Mouse (Mus musculus) heart, adult 2 months (tissue): ENCODE measurements around the gene Zbtb12. TPM values are rescaled to one million over a fixed set of nuclear protein-coding genes. Genes with fewer than 3 reads are reported as not detected.

Source experiments
- DNase-seq, 2 experiments: peaks; one replicate each; pipeline ENCODE4 v3.0.0; 2021
- H3K27ac ChIP-seq: fragments of 200-600 bp; 2 replicates; pipeline ENCODE4 v1.8.1; 2022
- H3K27me3 ChIP-seq: fragments of 200-500 bp; 2 replicates; pipeline ENCODE4 v1.6.1; 2012; ENCODE audit warnings: mild to moderate bottlenecking, low read length, inconsistent platforms, mixed read lengths; ENCODE audit not compliant: control insufficient read depth, insufficient read depth
- H3K36me3 ChIP-seq: fragments of 200-500 bp; 2 replicates; pipeline ENCODE4 v1.6.1; 2012; ENCODE audit warnings: low read length, inconsistent platforms; ENCODE audit not compliant: control insufficient read depth, insufficient read depth
- H3K4me1 ChIP-seq: fragments of 200-500 bp; 2 replicates; pipeline ENCODE4 v1.6.1; 2011; ENCODE audit warnings: low read length; ENCODE audit not compliant: control insufficient read depth, insufficient read depth
- H3K4me3 ChIP-seq: fragments of 200-600 bp; 2 replicates; pipeline ENCODE4 v1.8.1; 2022
- H3K79me2 ChIP-seq: fragments of 200-500 bp; replicated peaks from 2 replicates; pipeline ENCODE4 v1.6.1; 2012; ENCODE audit warnings: mild to moderate bottlenecking, inconsistent platforms, low read length, moderate library complexity, mixed read lengths; ENCODE audit not compliant: control insufficient read depth, insufficient read depth
- H3K9ac ChIP-seq: fragments of 200-500 bp; 2 replicates; pipeline ENCODE4 v1.6.1; 2012; ENCODE audit warnings: low read depth, mild to moderate bottlenecking, control low read depth, inconsistent platforms, low read length, mixed read lengths
- CTCF ChIP-seq: fragments of 200-600 bp; IDR thresholded peaks from 2 replicates; pipeline ENCODE4 v1.8.1; 2022; ENCODE audit warnings: antibody characterized with exemption, mild to moderate bottlenecking, moderate library complexity
- EP300 ChIP-seq: fragments of 200-500 bp; IDR thresholded peaks from 2 replicates; pipeline ENCODE4 v1.6.1; 2011; ENCODE audit warnings: low read depth, low read length, control low read depth; ENCODE audit not compliant: insufficient read depth
- POLR2A ChIP-seq: fragments of 200-500 bp; IDR thresholded peaks from 2 replicates; pipeline ENCODE4 v1.6.1; 2011; ENCODE audit warnings: mild to moderate bottlenecking, low read depth, low read length, control low read depth; ENCODE audit not compliant: insufficient read depth
- WGBS: fragments of 180-500 bp; shearing (Covaris S2); methylation state at CpG from one replicate; pipeline ENCODE4 v1.1.7; 2018; 5-methylcytosine and 5-hydroxymethylcytosine counted together
- intact Hi-C: fragments of 180-260 bp; cut with DNase I; formaldehyde crosslinking; loops from one replicate; pipeline ENCODE4 v1.15.1; 2025
- microRNA-seq, 2 experiments: library from miRNA; unstranded; fragments of <30 nt; microRNA quantifications; one replicate each; pipeline ENCODE4 v1.2.0; 2021
- polyA plus RNA-seq: library from polyadenylated mRNA; depleted of rRNA; stranded (reverse); fragments of >200 nt; gene quantifications from 2 replicates; pipeline ENCODE4 v1.2.3, GENCODE M21; 2012; rRNA removed
- total RNA-seq, 2 experiments: library from RNA; stranded (reverse); gene quantifications; 2 replicates each; pipeline ENCODE4 v1.2.3; 2021

Zbtb12 gene
- total and polyA plus RNA-seq, 3 experiments, result 7.9 to 10.0 (median 9.0) TPM

GRCm38 (mm10) chr17:34943128-34943815 is 64.0 kb downstream of the Zbtb12 start:
- H3K4me1 ChIP-seq, result peaks cover 3% of the 10 kb centered on the region; the same call in 1 of the 2 replicates
- no peak for DNase-seq
- no peak overlapping the region for H3K4me3 ChIP-seq
- H3K27ac ChIP-seq, result no peak overlapping the region
- WGBS, result 76% methylated on average over 4 of the region's 4 CpGs
- no peaks in the 10 kb centered on the region for H3K79me2 ChIP-seq
- H3K9ac ChIP-seq, result no peak overlapping the region
- intact Hi-C loops, result no loop called here
- no peaks in the 10 kb centered on the region; the same call in 1 of the 2 replicates for H3K36me3 ChIP-seq
- TF ChIP-seq EP300, result no peak
- TF ChIP-seq POLR2A, result no peak
- TF ChIP-seq CTCF, result no peak
- no peaks in the 10 kb centered on the region for H3K27me3 ChIP-seq

- intact Hi-C loops, result no loop called here
- no peak for TF ChIP-seq POLR2A
- no peak for TF ChIP-seq EP300
- no peak for TF ChIP-seq CTCF
- Histone ChIP-seq H3K27ac (no peak overlapping the region), H3K9ac (no peak overlapping the region), H3K27me3 (no peaks in the 10 kb centered on the region), H3K79me2 (no peaks in the 10 kb centered on the region), H3K36me3 (no peaks in the 10 kb centered on the region; the same call in 1 of the 2 replicates), H3K4me3 (no peak overlapping the region), H3K4me1 (peaks cover 3% of the 10 kb centered on the region; the same call in 1 of the 2 replicates)
- no peak for DNase-seq
Measured at GRCm38 (mm10) chr17:34944362-34944761, 65.1 kb downstream of the Zbtb12 start.

Small RNAs within 50 kb of the gene (microRNA-seq; reads per million reads assigned to microRNA genes)
- gene Mir6970 (0 reads per million in 2 experiments), gene Mir6971 (1.1 to 4.2 reads per million in 2 experiments), gene Mir6972 (0 reads per million in 2 experiments)

Other genes starting within 250 kb of the Zbtb12 start
Only the 30 nearest of the 38 such genes appear.
- gene Tnxb, start 208.9 kb upstream of the Zbtb12 start, total RNA-seq, result 10 to 100 TPM; 28.5 to 28.8 TPM
- 27.3 and 32.7 TPM in 2 replicates for gene Tnxb, start 208.9 kb upstream of the Zbtb12 start, polyA plus RNA-seq
- 10 to 100 TPM; 16.8 to 19.7 TPM for gene C4b, start 135.6 kb upstream of the Zbtb12 start, total RNA-seq
- gene C4b, start 135.6 kb upstream of the Zbtb12 start, polyA plus RNA-seq, result 18.0 and 26.6 TPM in 2 replicates
- gene Cyp21a1, start 74.9 kb upstream of the Zbtb12 start, total RNA-seq, result not detected
- 0.09 and 0.20 TPM in 2 replicates for gene Cyp21a1, start 74.9 kb upstream of the Zbtb12 start, polyA plus RNA-seq
- gene Stk19, start 42.5 kb upstream of the Zbtb12 start, total RNA-seq, result 1 to 10 TPM; 8.5 to 9.5 TPM
- 14.1 and 17.3 TPM in 2 replicates for gene Stk19, start 42.5 kb upstream of the Zbtb12 start, polyA plus RNA-seq
- gene Dxo, start 42.5 kb upstream of the Zbtb12 start, total RNA-seq, result 10 to 100 TPM; 12.4 to 14.2 TPM
- gene Dxo, start 42.5 kb upstream of the Zbtb12 start, polyA plus RNA-seq, result 22.9 and 28.3 TPM in 2 replicates
- 10 to 100 TPM; 18.1 to 26.8 TPM for gene Skiv2l, start 29.3 kb upstream of the Zbtb12 start, total RNA-seq
- gene Skiv2l, start 29.3 kb upstream of the Zbtb12 start, polyA plus RNA-seq, result 28.9 and 37.7 TPM in 2 replicates
- 10 to 100 TPM; 14.9 to 15.8 TPM for gene Nelfe, start 29.1 kb upstream of the Zbtb12 start, total RNA-seq
- gene Nelfe, start 29.1 kb upstream of the Zbtb12 start, polyA plus RNA-seq, result 12.3 and 15.5 TPM in 2 replicates
- gene Cfb, start 17.0 kb upstream of the Zbtb12 start, total RNA-seq, result 1 to 10 TPM; 2.6 to 3.8 TPM
- gene Cfb, start 17.0 kb upstream of the Zbtb12 start, polyA plus RNA-seq, result 3.9 and 5.7 TPM in 2 replicates
- not detected for gene Gm20547, start 2.6 kb downstream of the Zbtb12 start, total RNA-seq
- gene Gm20547, start 2.6 kb downstream of the Zbtb12 start, polyA plus RNA-seq, result not detected in 2 replicates
- 1 to 10 TPM; 1.8 to 3.1 TPM for gene C2, start 18.8 kb downstream of the Zbtb12 start, total RNA-seq
- 4.5 and 8.1 TPM in 2 replicates for gene C2, start 18.8 kb downstream of the Zbtb12 start, polyA plus RNA-seq
- 10 to 100 TPM; 38.0 to 42.6 TPM for gene Ehmt2, start 19.0 kb downstream of the Zbtb12 start, total RNA-seq
- 61.6 and 64.0 TPM in 2 replicates for gene Ehmt2, start 19.0 kb downstream of the Zbtb12 start, polyA plus RNA-seq
- gene Slc44a4, start 35.0 kb downstream of the Zbtb12 start, total RNA-seq, result not detected
- 1.1 TPM in 1 of 2 replicates, not detected in the other for gene Slc44a4, start 35.0 kb downstream of the Zbtb12 start, polyA plus RNA-seq
- gene Neu1, start 51.8 kb downstream of the Zbtb12 start, total RNA-seq, result 10 to 100 TPM; 14.5 TPM
- gene Neu1, start 51.8 kb downstream of the Zbtb12 start, polyA plus RNA-seq, result 22.0 and 23.6 TPM in 2 replicates
- 10 to 100 TPM in 1 of 2 experiments, 1 to 10 TPM in 1; 2.9 to 11.2 TPM for gene Hspa1b, start 79.8 kb downstream of the Zbtb12 start, total RNA-seq
- gene Hspa1b, start 79.8 kb downstream of the Zbtb12 start, polyA plus RNA-seq, result 2.0 and 6.3 TPM in 2 replicates
- not detected for gene Gm20481, start 90.4 kb downstream of the Zbtb12 start, total RNA-seq
- not detected in 2 replicates for gene Gm20481, start 90.4 kb downstream of the Zbtb12 start, polyA plus RNA-seq
- gene Hspa1a, start 92.7 kb downstream of the Zbtb12 start, total RNA-seq, result 1 to 10 TPM; 3.3 to 9.8 TPM
- 3.0 and 5.9 TPM in 2 replicates for gene Hspa1a, start 92.7 kb downstream of the Zbtb12 start, polyA plus RNA-seq
- gene Hspa1l, start 93.2 kb downstream of the Zbtb12 start, total RNA-seq, result 10 to 100 TPM in 1 of 2 experiments, 1 to 10 TPM in 1; 8.3 to 10.9 TPM
- 3.6 and 6.6 TPM in 2 replicates for gene Hspa1l, start 93.2 kb downstream of the Zbtb12 start, polyA plus RNA-seq
- 10 to 100 TPM; 17.3 to 21.3 TPM for gene Lsm2, start 102.4 kb downstream of the Zbtb12 start, total RNA-seq
- gene Lsm2, start 102.4 kb downstream of the Zbtb12 start, polyA plus RNA-seq, result 50.7 and 58.0 TPM in 2 replicates
- gene Vars, start 121.5 kb downstream of the Zbtb12 start, total RNA-seq, result 10 to 100 TPM; 27.0 to 28.5 TPM
- gene Vars, start 121.5 kb downstream of the Zbtb12 start, polyA plus RNA-seq, result 32.7 and 39.2 TPM in 2 replicates
- gene Vwa7, start 137.1 kb downstream of the Zbtb12 start, total RNA-seq, result 10 to 100 TPM; 10.0 to 10.9 TPM
- gene Vwa7, start 137.1 kb downstream of the Zbtb12 start, polyA plus RNA-seq, result 7.5 and 10.2 TPM in 2 replicates
- not detected for gene Sapcd1, start 148.5 kb downstream of the Zbtb12 start, total RNA-seq
- 0.20 and 0.67 TPM in 2 replicates for gene Sapcd1, start 148.5 kb downstream of the Zbtb12 start, polyA plus RNA-seq
- under 1 TPM; 0.23 to 0.29 TPM for gene Msh5, start 167.3 kb downstream of the Zbtb12 start, total RNA-seq
- gene Msh5, start 167.3 kb downstream of the Zbtb12 start, polyA plus RNA-seq, result 1.00 and 1.2 TPM in 2 replicates
- gene Clic1, start 170.5 kb downstream of the Zbtb12 start, total RNA-seq, result 10 to 100 TPM; 32.5 to 33.1 TPM
- gene Clic1, start 170.5 kb downstream of the Zbtb12 start, polyA plus RNA-seq, result 44.4 and 51.6 TPM in 2 replicates
- 10 to 100 TPM; 20.0 to 20.5 TPM for gene Ddah2, start 179.6 kb downstream of the Zbtb12 start, total RNA-seq
- gene Ddah2, start 179.6 kb downstream of the Zbtb12 start, polyA plus RNA-seq, result 31.4 and 40.8 TPM in 2 replicates
- gene Ly6g6c, start 185.9 kb downstream of the Zbtb12 start, total RNA-seq, result under 1 TPM; 0.34 to 0.55 TPM
- 0.23 and 0.64 TPM in 2 replicates for gene Ly6g6c, start 185.9 kb downstream of the Zbtb12 start, polyA plus RNA-seq
- gene Mpig6b, start 186.7 kb downstream of the Zbtb12 start, total RNA-seq, result 1 to 10 TPM in 1 of 2 experiments, under 1 TPM in 1; 0.31 to 2.4 TPM
- 0.32 and 1.4 TPM in 2 replicates for gene Mpig6b, start 186.7 kb downstream of the Zbtb12 start, polyA plus RNA-seq
- not detected for gene Ly6g6e, start 197.4 kb downstream of the Zbtb12 start, total RNA-seq
- 0.41 TPM in 1 of 2 replicates, not detected in the other for gene Ly6g6e, start 197.4 kb downstream of the Zbtb12 start, polyA plus RNA-seq
- gene Ly6g6d, start 198.6 kb downstream of the Zbtb12 start, total RNA-seq, result under 1 TPM in 1 of 2 experiments, not detected in 1; 0.61 TPM
- gene Ly6g6d, start 198.6 kb downstream of the Zbtb12 start, polyA plus RNA-seq, result 1.3 and 1.6 TPM in 2 replicates
- not detected for gene Ly6g6f, start 206.1 kb downstream of the Zbtb12 start, total RNA-seq
- gene Ly6g6f, start 206.1 kb downstream of the Zbtb12 start, polyA plus RNA-seq, result 0.27 TPM in 1 of 2 replicates, not detected in the other
- gene Abhd16a, start 209.8 kb downstream of the Zbtb12 start, total RNA-seq, result 10 to 100 TPM; 53.2 to 62.5 TPM
- gene Abhd16a, start 209.8 kb downstream of the Zbtb12 start, polyA plus RNA-seq, result 95.7 and 98.2 TPM in 2 replicates